Mouse (Mus musculus): Measurements from ENCODE around the gene Ube2f. TPM values are rescaled to one million over a fixed set of nuclear protein-coding genes. Genes with fewer than 3 reads are reported as not detected.

Gene Ube2f
- polyA plus RNA-seq, 1 experiment: 14.8 TPM

- TF ChIP-seq GATA1 (IDR thresholded peaks at IDR 0.05; ENCODE audit: low read length): no peak
These were observed 29.8 kb upstream of the Ube2f start for GRCm38 (mm10) chr1:91220322-91220672.

- no peak for TF ChIP-seq GATA1 (IDR thresholded peaks at IDR 0.05; ENCODE audit: low read length)
These were observed 23.5 kb upstream of the Ube2f start for GRCm38 (mm10) chr1:91226562-91226961.

GRCm38 (mm10) chr1:91227381-91228054 is 22.6 kb upstream of the Ube2f start:
- TF ChIP-seq GATA1 (IDR thresholded peaks at IDR 0.05; ENCODE audit: low read length): no peak

GRCm38 (mm10) chr1:91231142-91231541 is 19.0 kb upstream of the Ube2f start:
- TF ChIP-seq GATA1 (IDR thresholded peaks at IDR 0.05; ENCODE audit: low read length): no peak

GRCm38 (mm10) chr1:91231896-91232295 is 18.2 kb upstream of the Ube2f start:
- TF ChIP-seq GATA1 (IDR thresholded peaks at IDR 0.05; ENCODE audit: low read length): no peak

GRCm38 (mm10) chr1:91235395-91235794 is 14.7 kb upstream of the Ube2f start:
- TF ChIP-seq GATA1 (IDR thresholded peaks at IDR 0.05; ENCODE audit: low read length): no peak

GRCm38 (mm10) chr1:91237676-91238075 is 12.4 kb upstream of the Ube2f start:
- no peak for TF ChIP-seq GATA1 (IDR thresholded peaks at IDR 0.05; ENCODE audit: low read length)

- no peak for TF ChIP-seq GATA1 (IDR thresholded peaks at IDR 0.05; ENCODE audit: low read length)
These were observed 11.0 kb upstream of the Ube2f start for GRCm38 (mm10) chr1:91239112-91239511.

- TF ChIP-seq GATA1 (IDR thresholded peaks at IDR 0.05; ENCODE audit: low read length): no peak
These were observed 10.3 kb upstream of the Ube2f start for GRCm38 (mm10) chr1:91239800-91240199.

- TF ChIP-seq GATA1 (IDR thresholded peaks at IDR 0.05; ENCODE audit: low read length): no peak
These were observed 9.4 kb upstream of the Ube2f start for GRCm38 (mm10) chr1:91240685-91241084.

- no peak for TF ChIP-seq GATA1 (IDR thresholded peaks at IDR 0.05; ENCODE audit: low read length)
These were observed 8.9 kb upstream of the Ube2f start for GRCm38 (mm10) chr1:91241249-91241648.

GRCm38 (mm10) chr1:91248242-91248641 is 1.9 kb upstream of the Ube2f start:
- no peak for TF ChIP-seq GATA1 (IDR thresholded peaks at IDR 0.05; ENCODE audit: low read length)

GRCm38 (mm10) chr1:91248970-91249369 is 1.1 kb upstream of the Ube2f start:
- no peak for TF ChIP-seq GATA1 (IDR thresholded peaks at IDR 0.05; ENCODE audit: low read length)

GRCm38 (mm10) chr1:91250415-91251147 is 477 bp downstream of the Ube2f start:
- no peak for TF ChIP-seq GATA1 (IDR thresholded peaks at IDR 0.05; ENCODE audit: low read length)

- no peak for TF ChIP-seq GATA1 (IDR thresholded peaks at IDR 0.05; ENCODE audit: low read length)
These were observed 1.1 kb downstream of the Ube2f start for GRCm38 (mm10) chr1:91251148-91251650.

GRCm38 (mm10) chr1:91251927-91252326 is 1.8 kb downstream of the Ube2f start:
- no peak for TF ChIP-seq GATA1 (IDR thresholded peaks at IDR 0.05; ENCODE audit: low read length)

GRCm38 (mm10) chr1:91257918-91258317 is 7.8 kb downstream of the Ube2f start:
- no peak for TF ChIP-seq GATA1 (IDR thresholded peaks at IDR 0.05; ENCODE audit: low read length)
